Mouse (Mus musculus): ENCODE results near the gene Rnasek.

GRCm38 (mm10) chr11:70220731-70221602 lies 18.7 kb downstream of the Rnasek start, which contains the start of gene Slc16a13:
- TF ChIP-seq CTCF (IDR thresholded peaks at IDR 0.05; ENCODE audit: borderline replicate concordance, extremely low read depth, insufficient read depth, insufficient read length) (no peak), POLR2A (IDR thresholded peaks at IDR 0.05; ENCODE audit: borderline replicate concordance, extremely low read depth, insufficient read depth, insufficient read length, poor library complexity, severe bottlenecking) (peak; percentile 68; the same call in 1 of the 2 replicates)
